Mouse (Mus musculus) right cerebral cortex, postnatal 14 days (tissue): ENCODE data around the gene Ggact.

Experiments used
- DNase-seq: peaks from one replicate; pipeline ENCODE4 v3.0.0; 2022

The Ggact gene

DNA sequence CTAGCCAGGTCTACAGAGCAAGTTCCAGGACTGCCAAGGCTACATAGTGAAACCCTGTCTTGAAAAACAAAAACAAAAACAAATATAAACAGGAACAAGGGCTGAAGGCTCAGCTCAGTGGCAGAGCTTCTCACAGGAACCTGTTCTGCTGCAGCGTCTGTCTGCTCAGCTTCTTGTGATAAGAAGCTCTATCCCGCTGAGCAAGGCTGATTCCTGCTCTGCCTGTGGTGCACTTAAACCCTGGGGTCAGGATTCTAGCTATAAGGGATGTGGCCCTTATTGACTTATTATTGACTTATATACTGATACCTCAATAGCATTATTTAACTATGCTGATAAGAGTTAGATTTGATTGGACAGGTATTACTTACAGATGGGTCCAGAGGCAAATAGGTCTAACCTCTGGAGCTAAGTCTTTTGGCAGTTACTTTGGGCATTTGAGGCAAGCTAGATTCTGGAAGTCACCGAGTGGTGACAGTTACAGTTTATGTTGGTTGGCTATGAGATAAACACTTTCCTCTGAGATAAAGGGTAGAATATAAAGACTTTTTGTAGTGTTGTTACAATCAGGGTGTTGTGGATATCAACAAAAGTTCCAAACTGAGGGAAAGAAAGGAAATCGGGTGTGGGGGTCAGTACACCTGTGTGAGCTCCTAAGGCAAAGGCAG lies 48.0 kb downstream of the Ggact start:
- DNase-seq, result no peak

- no peak for DNase-seq
Measured at GRCm38 (mm10) chr14:122862623-122863022, 50.9 kb downstream of the Ggact start.

DNA sequence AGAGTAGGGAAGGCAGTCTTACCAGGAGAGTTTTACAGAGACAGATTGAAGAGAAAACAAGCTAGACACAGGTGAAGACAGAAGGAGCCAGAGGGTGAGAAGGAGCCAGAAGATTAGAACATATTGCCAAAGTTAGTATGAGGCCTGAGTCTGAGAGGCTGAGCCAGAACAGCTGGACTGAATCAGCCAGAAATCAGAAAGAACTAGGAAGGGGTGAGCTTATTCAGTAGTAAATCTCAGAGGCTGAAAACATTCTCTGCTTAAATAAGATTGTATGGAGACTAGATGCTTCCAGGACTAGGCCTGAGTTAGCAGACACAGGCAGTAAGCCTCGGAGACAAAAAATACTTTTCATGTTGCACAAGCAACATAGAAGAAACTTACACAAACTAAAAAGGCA lies 53.8 kb downstream of the Ggact start:
- no peak for DNase-seq

GRCm38 (mm10) chr14:122852506-122853057 lies 61.0 kb downstream of the Ggact start:
- no peak for DNase-seq

- DNase-seq, result no peak
Measured at GRCm38 (mm10) chr14:122837018-122837417, 76.5 kb downstream of the Ggact start.

DNA sequence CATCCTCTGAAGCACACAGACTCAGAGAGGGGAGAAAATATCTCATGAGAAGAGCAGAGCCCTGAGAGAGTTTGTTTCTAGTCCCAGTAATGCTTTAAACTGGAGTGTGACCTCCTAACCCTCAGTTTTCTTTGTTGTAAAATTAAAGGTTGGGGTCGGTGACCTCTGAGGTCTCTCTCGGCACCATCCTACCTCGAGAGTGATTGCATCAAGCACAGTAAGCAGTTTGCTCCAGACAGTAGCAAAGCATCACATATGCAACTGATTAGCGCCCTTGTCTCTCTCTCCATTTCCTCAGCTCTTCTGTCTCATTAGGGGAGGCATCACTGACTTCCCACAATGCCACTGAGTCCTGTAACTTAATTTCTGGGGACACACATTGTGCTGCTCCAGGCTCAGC lies 77.3 kb downstream of the Ggact start:
- DNase-seq, result no peak

DNA sequence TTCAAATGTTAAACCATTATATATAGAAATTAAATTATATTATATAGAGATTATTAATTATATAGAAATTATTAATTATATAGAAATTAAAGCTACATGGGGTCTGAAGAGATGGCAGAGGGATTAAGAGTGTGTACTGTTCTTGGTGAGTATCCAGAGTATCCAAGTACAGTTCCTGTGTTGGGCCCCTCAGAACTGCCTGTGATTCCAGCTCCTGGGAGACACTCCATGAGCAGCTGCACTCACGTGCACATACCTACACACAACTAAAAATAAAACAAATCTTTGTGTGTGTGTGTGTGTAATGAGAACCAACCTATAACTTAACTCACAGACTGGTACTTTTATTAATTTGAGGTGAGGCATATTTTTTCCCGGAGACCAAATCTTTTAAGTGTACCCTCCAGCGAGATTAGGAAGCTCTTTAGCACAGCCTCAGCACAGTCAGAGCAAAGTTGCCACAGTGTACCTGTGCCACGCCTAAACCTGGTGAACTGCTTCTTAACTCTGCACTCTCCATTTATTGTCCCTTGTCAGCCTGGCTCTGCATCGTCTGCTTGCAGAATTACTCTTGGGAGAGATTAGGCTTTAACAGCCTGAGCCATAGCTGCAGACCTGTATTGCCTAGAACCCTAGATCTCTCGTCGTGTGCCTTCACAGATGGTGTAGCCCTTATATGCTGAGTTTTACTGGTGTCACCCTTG lies 77.9 kb downstream of the Ggact start:
- DNase-seq, result no peak

- DNase-seq, result no peak
Measured at GRCm38 (mm10) chr14:122834753-122835152, 78.8 kb downstream of the Ggact start.

DNA sequence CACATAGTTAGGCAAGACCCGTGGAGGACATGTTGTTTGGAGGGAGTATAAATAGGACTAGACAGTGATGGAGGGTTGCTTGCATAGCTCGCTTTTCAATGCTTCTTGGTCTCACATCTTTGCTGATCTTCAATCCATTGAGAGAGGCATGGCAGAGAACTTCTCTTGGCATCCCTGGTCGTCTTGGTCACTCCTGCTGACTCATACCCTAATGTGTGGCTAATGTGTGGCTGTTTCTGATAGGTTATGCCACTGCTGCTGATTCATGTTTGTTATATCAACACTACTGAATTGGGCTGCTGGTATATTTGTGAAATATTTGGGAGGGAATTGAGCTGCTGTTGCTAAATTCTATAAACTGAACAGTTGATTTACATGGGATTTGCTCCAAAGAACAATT lies 79.9 kb downstream of the Ggact start:
- DNase-seq, result no peak

DNA sequence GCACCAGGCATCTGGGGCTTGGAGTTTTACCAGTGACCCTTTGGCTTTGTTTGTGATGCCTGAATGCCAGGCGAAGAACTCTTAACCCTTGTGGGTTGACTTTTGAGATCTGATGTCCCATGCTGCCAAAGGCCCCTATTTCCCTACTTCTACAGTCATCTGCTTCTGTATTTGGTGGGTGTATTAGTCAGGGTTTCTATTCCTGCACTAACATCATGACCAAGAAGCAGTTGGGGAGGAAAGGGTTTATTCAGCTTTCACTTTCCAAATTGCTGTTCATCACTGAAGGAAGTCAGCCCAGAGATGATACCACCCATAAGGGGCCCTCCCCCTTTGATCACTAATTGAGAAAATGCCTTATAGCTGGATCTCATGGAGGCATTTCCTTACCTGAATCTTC lies 83.1 kb downstream of the Ggact start:
- DNase-seq, result no peak

DNA sequence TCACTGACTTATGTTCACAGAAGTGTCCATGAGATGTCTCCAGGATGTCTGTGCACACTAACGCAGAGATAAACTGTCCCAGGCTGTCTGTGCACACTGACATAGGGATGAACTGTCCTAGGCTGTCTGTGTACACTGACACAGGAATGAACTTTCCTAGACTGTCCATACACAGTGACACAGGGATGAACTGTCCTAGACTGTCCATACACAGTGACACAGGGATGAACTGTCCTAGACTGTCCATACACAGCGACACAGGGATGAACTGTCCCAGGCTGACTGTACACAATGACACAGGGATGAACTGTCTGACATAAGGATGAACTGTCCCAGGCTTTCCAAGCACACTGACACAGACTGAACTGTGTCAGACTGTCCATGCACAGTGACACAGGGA lies 88.1 kb downstream of the Ggact start:
- DNase-seq, result no peak

- no peak for DNase-seq
Measured at GRCm38 (mm10) chr14:122823791-122824190, 89.8 kb downstream of the Ggact start.

DNA sequence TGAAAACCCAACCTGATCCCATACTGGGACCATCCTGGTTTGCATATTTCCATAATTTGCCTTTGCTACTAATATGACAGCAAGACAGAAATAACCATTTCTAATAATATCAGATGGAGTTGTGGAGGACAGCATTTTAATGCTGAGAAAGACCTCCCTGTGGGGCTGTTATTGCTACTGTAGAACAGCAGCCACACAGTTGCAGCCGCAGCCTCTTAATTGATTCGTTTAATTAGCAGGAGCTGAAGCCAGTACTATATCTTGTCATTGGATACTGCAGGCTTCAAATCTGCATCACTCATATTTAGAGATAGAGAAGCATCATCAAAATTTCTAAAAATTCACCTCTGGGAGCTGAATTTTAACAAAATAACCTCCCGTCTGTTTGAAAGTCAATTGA lies 92.6 kb downstream of the Ggact start:
- no peak for DNase-seq

DNA sequence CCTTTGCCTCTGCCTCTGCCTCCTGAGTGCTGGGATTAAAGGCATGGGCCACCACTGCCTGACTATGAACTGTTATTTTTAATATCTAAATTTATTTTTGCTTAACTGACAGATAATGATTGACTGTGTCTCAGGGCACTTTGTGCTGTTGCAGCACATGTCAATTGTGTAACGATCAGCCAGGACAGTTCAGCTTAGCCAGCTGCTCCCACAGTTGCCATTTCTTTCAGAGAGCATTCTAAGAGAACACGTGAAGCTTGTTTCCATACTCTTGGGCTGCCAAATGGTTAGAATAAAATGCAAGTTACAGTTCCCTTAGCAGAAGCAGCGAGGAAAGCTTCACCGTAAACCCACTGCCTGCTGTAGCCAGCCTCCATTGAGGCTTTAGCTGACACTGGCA lies 113.3 kb downstream of the Ggact start:
- no peak for DNase-seq

- DNase-seq, result no peak
Measured at GRCm38 (mm10) chr14:122793368-122793767, 120.2 kb downstream of the Ggact start.

GRCm38 (mm10) chr14:122790111-122790510 lies 123.4 kb downstream of the Ggact start:
- DNase-seq, result no peak

DNA sequence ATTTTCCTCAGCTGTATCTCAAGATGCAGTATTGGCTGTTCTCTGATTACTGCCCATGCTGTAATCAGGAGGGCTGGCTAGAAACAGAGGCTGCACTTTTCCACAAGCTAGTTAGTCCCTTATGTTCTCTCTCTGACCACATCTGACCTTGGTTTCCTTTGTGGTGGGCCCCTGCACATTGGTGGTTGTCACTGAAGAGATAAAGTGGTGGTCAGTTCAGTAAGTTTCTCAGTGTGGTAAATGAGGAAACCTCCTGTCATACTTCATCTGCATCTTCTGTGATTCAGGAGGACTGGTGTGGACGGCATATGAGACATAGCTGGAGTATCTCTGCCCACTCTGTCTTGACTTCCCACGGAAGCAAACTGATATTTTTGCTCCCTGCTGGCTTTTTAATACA lies 125.4 kb downstream of the Ggact start:
- DNase-seq, result no peak

- DNase-seq, result no peak
Measured at GRCm38 (mm10) chr14:122784701-122785100, 128.9 kb downstream of the Ggact start.

DNA sequence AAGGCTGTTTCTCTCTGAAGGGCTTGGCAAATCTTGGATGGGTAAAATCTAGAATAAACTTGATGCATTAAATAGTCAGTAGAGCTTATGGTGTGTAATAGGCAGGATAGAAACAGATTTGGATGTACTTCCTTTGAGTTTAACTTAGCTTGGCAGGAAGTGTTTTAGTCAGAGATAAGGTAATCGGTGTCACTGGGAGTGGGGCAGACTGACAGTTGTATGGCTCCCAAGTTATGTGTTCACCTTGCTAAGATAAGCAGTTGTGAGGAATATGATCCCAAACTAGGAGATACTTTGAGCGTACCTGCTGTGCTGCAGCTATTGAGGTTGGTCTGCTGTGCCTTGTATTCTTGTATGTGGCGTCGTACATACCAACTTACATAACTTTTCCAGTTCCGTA lies 147.1 kb downstream of the Ggact start:
- no peak for DNase-seq
